Mouse (Mus musculus): Measurements from ENCODE around the gene Slc6a21. TPM values are rescaled to one million over a fixed set of nuclear protein-coding genes. Genes with fewer than 3 reads are reported as not detected.

The Slc6a21 gene
- polyA plus RNA-seq, 1 experiment from 2014 or later = not detected

Other genes with a start within 250 kb of the Slc6a21 start
- gene Prr12, start 224.6 kb upstream of the Slc6a21 start, polyA plus RNA-seq (2015; fragmentation: Nextera tagmentation; extraction: Ambion mirVana) = 12.3 and 15.1 TPM in 2 replicates
- gene Nosip, start 215.1 kb upstream of the Slc6a21 start, polyA plus RNA-seq (2015; fragmentation: Nextera tagmentation; extraction: Ambion mirVana) = 58.9 and 65.6 TPM in 2 replicates
- gene Prrg2, start 214.8 kb upstream of the Slc6a21 start, polyA plus RNA-seq (2015; fragmentation: Nextera tagmentation; extraction: Ambion mirVana) = 16.8 and 17.2 TPM in 2 replicates
- 127 and 134 TPM in 2 replicates for gene Rcn3, start 185.3 kb upstream of the Slc6a21 start, polyA plus RNA-seq (2015; fragmentation: Nextera tagmentation; extraction: Ambion mirVana)
- 25.6 and 27.3 TPM in 2 replicates for gene Fcgrt, start 173.7 kb upstream of the Slc6a21 start, polyA plus RNA-seq (2015; fragmentation: Nextera tagmentation; extraction: Ambion mirVana)
- gene Rps11, start 153.1 kb upstream of the Slc6a21 start, polyA plus RNA-seq (2015; fragmentation: Nextera tagmentation; extraction: Ambion mirVana) = 920 and 971 TPM in 2 replicates
- gene Rpl13a, start 148.8 kb upstream of the Slc6a21 start, polyA plus RNA-seq (2015; fragmentation: Nextera tagmentation; extraction: Ambion mirVana) = 746 and 820 TPM in 2 replicates
- gene Gm45713, start 141.3 kb upstream of the Slc6a21 start, polyA plus RNA-seq (2015; fragmentation: Nextera tagmentation; extraction: Ambion mirVana) = 0.53 TPM in 1 of 2 replicates, not detected in the other
- 1.3 and 1.5 TPM in 2 replicates for gene Flt3l, start 141.1 kb upstream of the Slc6a21 start, polyA plus RNA-seq (2015; fragmentation: Nextera tagmentation; extraction: Ambion mirVana)
- 79.9 and 91.9 TPM in 2 replicates for gene Pih1d1, start 123.2 kb upstream of the Slc6a21 start, polyA plus RNA-seq (2015; fragmentation: Nextera tagmentation; extraction: Ambion mirVana)
- gene Aldh16a1, start 122.9 kb upstream of the Slc6a21 start, polyA plus RNA-seq (2015; fragmentation: Nextera tagmentation; extraction: Ambion mirVana) = 19.0 and 19.6 TPM in 2 replicates
- 0.78 and 0.83 TPM in 2 replicates for gene Slc17a7, start 113.6 kb upstream of the Slc6a21 start, polyA plus RNA-seq (2015; fragmentation: Nextera tagmentation; extraction: Ambion mirVana)
- gene Gfy, start 97.9 kb upstream of the Slc6a21 start, polyA plus RNA-seq (2015; fragmentation: Nextera tagmentation; extraction: Ambion mirVana) = not detected in 2 replicates
- not detected in 2 replicates for gene Pth2, start 96.5 kb upstream of the Slc6a21 start, polyA plus RNA-seq (2015; fragmentation: Nextera tagmentation; extraction: Ambion mirVana)
- gene Ccdc155, start 72.6 kb upstream of the Slc6a21 start, polyA plus RNA-seq (2015; fragmentation: Nextera tagmentation; extraction: Ambion mirVana) = 0.29 and 0.45 TPM in 2 replicates
- 14.6 and 19.8 TPM in 2 replicates for gene Dkkl1, start 65.4 kb upstream of the Slc6a21 start, polyA plus RNA-seq (2015; fragmentation: Nextera tagmentation; extraction: Ambion mirVana)
- 65.9 and 85.5 TPM in 2 replicates for gene Tead2, start 61.8 kb upstream of the Slc6a21 start, polyA plus RNA-seq (2015; fragmentation: Nextera tagmentation; extraction: Ambion mirVana)
- 1.5 and 1.8 TPM in 2 replicates for gene Cd37, start 38.4 kb upstream of the Slc6a21 start, polyA plus RNA-seq (2015; fragmentation: Nextera tagmentation; extraction: Ambion mirVana)
- gene Slc6a16, start 36.4 kb upstream of the Slc6a21 start, polyA plus RNA-seq (2015; fragmentation: Nextera tagmentation; extraction: Ambion mirVana) = 0.18 and 0.27 TPM in 2 replicates
- 7.1 and 7.2 TPM in 2 replicates for gene Trpm4, start 56.3 kb downstream of the Slc6a21 start, polyA plus RNA-seq (2015; fragmentation: Nextera tagmentation; extraction: Ambion mirVana)
- 0.55 and 0.74 TPM in 2 replicates for gene Hrc, start 57.8 kb downstream of the Slc6a21 start, polyA plus RNA-seq (2015; fragmentation: Nextera tagmentation; extraction: Ambion mirVana)
- 18.4 and 20.3 TPM in 2 replicates for gene Ppfia3, start 89.5 kb downstream of the Slc6a21 start, polyA plus RNA-seq (2015; fragmentation: Nextera tagmentation; extraction: Ambion mirVana)
- 11.1 and 11.6 TPM in 2 replicates for gene Lin7b, start 93.1 kb downstream of the Slc6a21 start, polyA plus RNA-seq (2015; fragmentation: Nextera tagmentation; extraction: Ambion mirVana)
- 186 and 225 TPM in 2 replicates for gene Snrnp70, start 118.2 kb downstream of the Slc6a21 start, polyA plus RNA-seq (2015; fragmentation: Nextera tagmentation; extraction: Ambion mirVana)
- gene Kcna7, start 128.1 kb downstream of the Slc6a21 start, polyA plus RNA-seq (2015; fragmentation: Nextera tagmentation; extraction: Ambion mirVana) = not detected in 2 replicates
- gene Ntf5, start 136.2 kb downstream of the Slc6a21 start, polyA plus RNA-seq (2015; fragmentation: Nextera tagmentation; extraction: Ambion mirVana) = not detected in 2 replicates
- not detected in 2 replicates for gene Lhb, start 143.3 kb downstream of the Slc6a21 start, polyA plus RNA-seq (2015; fragmentation: Nextera tagmentation; extraction: Ambion mirVana)
- 21.5 and 25.9 TPM in 2 replicates for gene Gys1, start 157.3 kb downstream of the Slc6a21 start, polyA plus RNA-seq (2015; fragmentation: Nextera tagmentation; extraction: Ambion mirVana)
- 89.7 and 111 TPM in 2 replicates for gene Ruvbl2, start 160.6 kb downstream of the Slc6a21 start, polyA plus RNA-seq (2015; fragmentation: Nextera tagmentation; extraction: Ambion mirVana)
- gene Ftl1, start 182.4 kb downstream of the Slc6a21 start, polyA plus RNA-seq (2015; fragmentation: Nextera tagmentation; extraction: Ambion mirVana) = 6,282 and 6,442 TPM in 2 replicates
- gene Bax, start 189.4 kb downstream of the Slc6a21 start, polyA plus RNA-seq (2015; fragmentation: Nextera tagmentation; extraction: Ambion mirVana) = 184 and 237 TPM in 2 replicates
- 0.13 and 0.29 TPM in 2 replicates for gene Tulp2, start 204.4 kb downstream of the Slc6a21 start, polyA plus RNA-seq (2015; fragmentation: Nextera tagmentation; extraction: Ambion mirVana)
- not detected in 2 replicates for gene Gm45808, start 209.3 kb downstream of the Slc6a21 start, polyA plus RNA-seq (2015; fragmentation: Nextera tagmentation; extraction: Ambion mirVana)
- 3.2 and 3.4 TPM in 2 replicates for gene Dhdh, start 211.3 kb downstream of the Slc6a21 start, polyA plus RNA-seq (2015; fragmentation: Nextera tagmentation; extraction: Ambion mirVana)
- 116 and 121 TPM in 2 replicates for gene Nucb1, start 232.9 kb downstream of the Slc6a21 start, polyA plus RNA-seq (2015; fragmentation: Nextera tagmentation; extraction: Ambion mirVana)
- 17.2 and 20.9 TPM in 2 replicates for gene Ppp1r15a, start 248.8 kb downstream of the Slc6a21 start, polyA plus RNA-seq (2015; fragmentation: Nextera tagmentation; extraction: Ambion mirVana)
- 4.1 and 7.9 TPM in 2 replicates for gene Plekha4, start 248.8 kb downstream of the Slc6a21 start, polyA plus RNA-seq (2015; fragmentation: Nextera tagmentation; extraction: Ambion mirVana)